Mouse (Mus musculus): Measurements from ENCODE around the gene Isg20l2. TPM values are rescaled to one million over a fixed set of nuclear protein-coding genes. Genes with fewer than 3 reads are reported as not detected.

The Isg20l2 gene
- polyA plus RNA-seq, 1 experiment from 2014 or later: 24.9 TPM

DNA sequence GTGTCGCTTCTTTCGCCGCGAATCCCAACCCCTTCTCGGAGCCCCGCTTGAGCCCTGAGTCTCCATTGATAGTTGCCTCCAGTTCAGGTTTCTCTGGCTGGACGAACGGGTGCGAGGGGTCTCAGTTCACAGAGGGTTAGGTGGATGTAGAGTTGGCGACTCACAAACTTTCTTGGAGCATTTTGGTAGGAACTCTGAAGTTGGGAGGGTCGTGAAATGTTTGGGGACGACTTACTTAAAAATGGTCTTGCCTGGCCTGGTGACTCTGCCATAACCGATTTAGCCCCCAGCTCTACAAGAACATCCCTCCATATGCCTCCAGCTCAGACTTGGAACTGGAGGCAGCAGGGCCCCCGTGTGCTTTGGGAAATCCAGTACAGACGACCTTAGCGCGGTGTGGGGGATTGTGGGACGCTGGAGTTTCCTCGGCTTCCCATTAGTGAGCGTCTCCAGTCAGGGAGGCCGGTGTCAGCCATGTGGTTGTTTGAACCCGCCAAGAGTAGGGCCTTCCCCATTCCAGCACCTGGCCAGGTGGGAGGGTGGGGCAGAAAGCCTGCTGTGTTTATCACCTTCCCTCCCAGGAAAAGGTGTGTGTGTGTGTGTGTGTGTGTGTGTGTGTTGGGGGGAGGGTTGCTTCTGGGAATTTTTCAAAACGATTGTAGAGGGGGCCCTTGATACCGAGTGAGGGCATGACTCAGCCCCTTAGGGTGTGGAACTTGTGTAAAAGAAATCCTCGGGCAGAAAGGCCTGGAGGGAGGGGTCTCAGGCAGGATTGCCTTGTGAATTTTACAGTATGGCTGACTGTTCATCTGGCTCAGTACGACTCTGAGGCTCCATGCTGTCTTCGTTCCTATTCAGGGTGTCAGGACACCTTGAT lies 22.9 kb upstream of the Isg20l2 start:
- peaks cover 28% of the 10 kb centered on the region for H3K4me1 ChIP-seq (ENCODE audit: control insufficient read depth, insufficient read depth, low read length)
- H3K4me3 ChIP-seq (ENCODE audit: low read depth, low read length): peak overlapping the region; percentile 97
- 1% methylated on average over 27 of the region's 27 CpGs for WGBS
- peak; percentile 0; the same call in 1 of the 2 replicates for ATAC-seq
- H3K4me2 ChIP-seq (ENCODE audit: low read length): peak overlapping the region; percentile 80
- H3K9ac ChIP-seq (ENCODE audit: low read depth, low read length): peak overlapping the region; percentile 84
- no peaks in the 10 kb centered on the region for H3K9me3 ChIP-seq (replicated peaks; ENCODE audit: control insufficient read depth, low read length, poor library complexity, severe bottlenecking)
- H3K36me3 ChIP-seq (ENCODE audit: control insufficient read depth, insufficient read depth, low read length): no peaks in the 10 kb centered on the region
- no peaks in the 10 kb centered on the region for H3K27me3 ChIP-seq (ENCODE audit: control insufficient read depth, insufficient read depth, low read depth, low read length)
- H3K27ac ChIP-seq (ENCODE audit: low read length): peak overlapping the region; percentile 92

DNA sequence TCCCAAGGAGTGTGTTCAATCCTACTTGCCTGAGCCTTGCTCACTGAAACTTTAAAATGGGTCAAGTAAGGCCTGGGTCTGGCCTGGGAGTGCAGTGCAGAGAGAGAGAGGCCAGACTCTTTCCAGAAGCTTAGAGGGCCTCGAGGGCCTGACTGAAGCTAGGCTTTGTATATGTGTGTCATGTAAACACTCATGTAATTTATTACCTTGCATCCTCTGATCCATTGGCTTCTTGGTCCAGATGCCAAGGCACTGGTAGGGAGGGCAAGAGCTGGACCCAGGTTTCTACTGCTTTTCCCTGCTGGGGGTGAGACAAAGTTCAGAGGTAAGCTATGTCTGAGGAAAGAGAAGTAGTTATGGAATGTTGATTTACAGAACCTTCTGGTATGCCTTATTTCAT lies 22.2 kb upstream of the Isg20l2 start:
- ATAC-seq: no peak
- Histone ChIP-seq H3K27me3 (ENCODE audit: control insufficient read depth, insufficient read depth, low read depth, low read length) (no peaks in the 10 kb centered on the region), H3K4me1 (ENCODE audit: control insufficient read depth, insufficient read depth, low read length) (peaks cover 28% of the 10 kb centered on the region), H3K9me3 (replicated peaks; ENCODE audit: control insufficient read depth, low read length, poor library complexity, severe bottlenecking) (no peaks in the 10 kb centered on the region), H3K27ac (ENCODE audit: low read length) (no peak overlapping the region), H3K4me2 (ENCODE audit: low read length) (peak overlapping the region; percentile 80), H3K4me3 (ENCODE audit: low read depth, low read length) (peak overlapping the region; percentile 97), H3K36me3 (ENCODE audit: control insufficient read depth, insufficient read depth, low read length) (no peaks in the 10 kb centered on the region), H3K9ac (ENCODE audit: low read depth, low read length) (peak overlapping the region; percentile 84)
- 12% methylated on average over 1 of the region's 1 CpGs for WGBS

DNA sequence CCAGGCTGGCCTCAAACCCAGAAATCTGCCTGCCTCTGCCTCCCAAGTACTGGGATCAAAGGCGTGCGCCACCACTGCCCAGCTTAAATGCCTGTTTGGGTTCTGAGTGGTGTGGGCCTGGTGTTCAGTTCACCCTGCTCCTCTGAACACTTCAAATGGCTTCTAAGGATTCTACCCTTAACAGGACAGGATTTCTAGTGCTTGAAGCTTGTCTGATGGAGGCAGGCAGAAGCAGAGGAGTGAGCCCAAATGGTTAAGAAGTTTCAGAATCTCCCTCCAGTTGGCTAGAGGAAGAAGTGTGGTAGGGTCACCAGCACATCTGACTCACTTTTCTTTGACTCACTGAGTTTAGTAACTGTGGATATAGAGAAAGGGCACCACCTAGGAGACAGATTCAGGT lies 20.7 kb upstream of the Isg20l2 start:
- H3K36me3 ChIP-seq (ENCODE audit: control insufficient read depth, insufficient read depth, low read length): no peaks in the 10 kb centered on the region; the same call in 1 of the 2 replicates
- no peak for ATAC-seq
- H3K4me3 ChIP-seq (ENCODE audit: low read depth, low read length): no peak overlapping the region
- H3K27ac ChIP-seq (ENCODE audit: low read length): no peak overlapping the region
- no peak overlapping the region for H3K9ac ChIP-seq (ENCODE audit: low read depth, low read length)
- WGBS: 92% methylated on average over 2 of the region's 2 CpGs
- H3K4me1 ChIP-seq (ENCODE audit: control insufficient read depth, insufficient read depth, low read length): peaks cover 28% of the 10 kb centered on the region
- H3K27me3 ChIP-seq (ENCODE audit: control insufficient read depth, insufficient read depth, low read depth, low read length): no peaks in the 10 kb centered on the region
- no peak overlapping the region for H3K4me2 ChIP-seq (ENCODE audit: low read length)
- no peaks in the 10 kb centered on the region for H3K9me3 ChIP-seq (replicated peaks; ENCODE audit: control insufficient read depth, low read length, poor library complexity, severe bottlenecking)

DNA sequence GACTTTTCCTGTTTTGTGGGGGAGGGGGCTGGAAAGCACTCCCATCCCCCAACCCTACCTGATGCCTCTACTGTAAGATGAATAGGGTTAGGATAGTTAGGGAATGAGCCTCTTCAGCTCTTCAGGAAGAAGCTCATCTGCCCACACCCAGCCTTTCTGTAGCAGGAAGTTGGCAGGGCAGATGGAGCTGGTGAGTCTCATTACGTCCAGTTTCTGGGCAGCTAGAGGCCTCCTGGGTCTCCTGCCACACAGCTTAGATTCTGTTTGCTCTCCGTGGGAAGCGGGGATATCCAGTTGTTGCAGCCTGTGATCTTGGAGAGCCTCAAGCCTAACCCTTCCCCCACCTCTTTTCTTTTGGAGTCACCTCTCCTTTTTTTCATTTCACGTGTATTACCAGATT lies 20.2 kb upstream of the Isg20l2 start:
- Histone ChIP-seq H3K9me3 (replicated peaks; ENCODE audit: control insufficient read depth, low read length, poor library complexity, severe bottlenecking) (no peaks in the 10 kb centered on the region), H3K36me3 (ENCODE audit: control insufficient read depth, insufficient read depth, low read length) (no peaks in the 10 kb centered on the region; the same call in 1 of the 2 replicates), H3K27ac (ENCODE audit: low read length) (no peak overlapping the region), H3K4me2 (ENCODE audit: low read length) (peak overlapping the region; percentile 67), H3K9ac (ENCODE audit: low read depth, low read length) (peak overlapping the region; percentile 60), H3K4me3 (ENCODE audit: low read depth, low read length) (no peak overlapping the region), H3K4me1 (ENCODE audit: control insufficient read depth, insufficient read depth, low read length) (peaks cover 28% of the 10 kb centered on the region), H3K27me3 (ENCODE audit: control insufficient read depth, insufficient read depth, low read depth, low read length) (no peaks in the 10 kb centered on the region)
- WGBS: 10% methylated on average over 4 of the region's 4 CpGs
- ATAC-seq: no peak

DNA sequence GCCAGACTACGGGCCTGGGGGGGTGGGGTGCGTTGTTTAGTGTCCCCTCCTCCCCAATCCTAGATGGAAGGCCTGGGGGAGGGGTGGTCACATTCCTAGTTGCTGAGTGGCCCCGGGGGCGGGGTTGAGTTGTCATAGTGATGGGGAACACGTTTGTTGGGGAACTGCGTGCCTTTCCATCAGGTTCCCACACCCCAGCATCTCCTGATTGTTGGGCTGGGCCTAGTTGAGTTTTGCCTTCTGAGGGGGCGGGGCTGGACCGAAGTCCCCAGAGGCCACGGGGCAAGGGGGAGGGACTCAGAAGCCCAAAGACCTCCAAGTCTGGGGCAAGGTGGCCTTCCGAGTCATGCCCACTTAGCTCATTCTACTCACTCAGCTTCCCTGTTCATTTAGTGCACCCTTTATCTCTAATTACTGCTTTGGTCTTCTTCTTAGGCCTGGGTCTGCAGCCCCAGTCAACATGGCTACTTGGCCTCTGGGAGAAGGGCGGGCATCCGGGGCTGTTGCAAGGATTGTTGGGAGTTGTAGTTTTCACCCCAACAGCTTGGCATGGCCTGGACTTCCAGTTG lies 19.5 kb upstream of the Isg20l2 start:
- H3K9me3 ChIP-seq (replicated peaks; ENCODE audit: control insufficient read depth, low read length, poor library complexity, severe bottlenecking): no peaks in the 10 kb centered on the region
- WGBS: 3% methylated on average over 12 of the region's 12 CpGs
- H3K27me3 ChIP-seq (ENCODE audit: control insufficient read depth, insufficient read depth, low read depth, low read length): no peaks in the 10 kb centered on the region
- H3K4me1 ChIP-seq (ENCODE audit: control insufficient read depth, insufficient read depth, low read length): peaks cover 28% of the 10 kb centered on the region
- peak overlapping the region; percentile 75 for H3K27ac ChIP-seq (ENCODE audit: low read length)
- H3K4me3 ChIP-seq (ENCODE audit: low read depth, low read length): peak overlapping the region; percentile 42
- peak overlapping the region; percentile 60 for H3K9ac ChIP-seq (ENCODE audit: low read depth, low read length)
- ATAC-seq: no peak
- peak overlapping the region; percentile 67 for H3K4me2 ChIP-seq (ENCODE audit: low read length)
- H3K36me3 ChIP-seq (ENCODE audit: control insufficient read depth, insufficient read depth, low read length): no peaks in the 10 kb centered on the region; the same call in none of the 2 replicates

DNA sequence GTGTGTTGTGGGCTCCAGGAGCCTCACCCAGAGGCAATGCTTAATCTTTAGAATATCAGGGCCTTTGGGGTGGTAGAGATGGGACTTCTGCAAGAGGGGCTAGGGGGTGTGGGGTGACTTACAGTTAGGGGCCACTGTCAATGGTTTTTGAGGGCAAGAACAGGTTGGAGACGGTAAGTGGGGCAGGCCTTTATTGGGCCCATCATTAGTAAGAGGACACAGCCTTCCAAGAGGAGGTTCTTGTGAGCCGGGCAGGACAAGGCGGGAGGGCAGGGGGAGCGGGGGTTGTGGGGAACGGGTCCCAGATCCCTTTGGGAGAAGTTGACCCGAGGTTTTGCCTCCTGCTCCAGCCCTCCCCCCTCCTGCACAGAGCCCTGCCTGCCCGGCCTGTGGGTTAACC lies 16.6 kb upstream of the Isg20l2 start:
- Histone ChIP-seq H3K4me2 (ENCODE audit: low read length) (no peak overlapping the region), H3K36me3 (ENCODE audit: control insufficient read depth, insufficient read depth, low read length) (no peaks in the 10 kb centered on the region; the same call in none of the 2 replicates), H3K9ac (ENCODE audit: low read depth, low read length) (no peak overlapping the region), H3K9me3 (replicated peaks; ENCODE audit: control insufficient read depth, low read length, poor library complexity, severe bottlenecking) (no peaks in the 10 kb centered on the region), H3K27ac (ENCODE audit: low read length) (no peak overlapping the region), H3K4me1 (ENCODE audit: control insufficient read depth, insufficient read depth, low read length) (peaks cover 16% of the 10 kb centered on the region), H3K4me3 (ENCODE audit: low read depth, low read length) (no peak overlapping the region), H3K27me3 (ENCODE audit: control insufficient read depth, insufficient read depth, low read depth, low read length) (no peaks in the 10 kb centered on the region)
- no peak for ATAC-seq
- 81% methylated on average over 7 of the region's 7 CpGs for WGBS

DNA sequence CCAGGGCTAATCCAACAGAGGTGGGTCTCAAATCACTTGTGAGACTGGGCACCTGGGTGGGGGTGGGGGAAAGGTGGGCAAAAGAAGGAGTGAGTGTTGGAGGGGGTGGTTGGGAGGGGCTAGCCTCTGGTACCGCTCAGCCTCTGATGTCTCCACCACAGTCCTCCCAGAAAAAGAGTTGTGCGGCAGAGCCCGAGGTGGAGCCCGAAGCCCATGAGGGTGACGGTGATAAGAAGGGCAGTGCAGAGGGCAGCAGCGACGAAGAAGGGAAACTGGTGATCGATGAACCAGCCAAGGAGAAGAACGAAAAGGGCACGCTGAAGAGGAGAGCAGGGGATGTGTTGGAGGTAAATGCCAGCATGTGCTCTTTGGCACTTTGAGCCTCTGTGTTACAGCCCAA lies 16.2 kb upstream of the Isg20l2 start:
- H3K36me3 ChIP-seq (ENCODE audit: control insufficient read depth, insufficient read depth, low read length): no peaks in the 10 kb centered on the region; the same call in none of the 2 replicates
- no peak overlapping the region for H3K9ac ChIP-seq (ENCODE audit: low read depth, low read length)
- no peak for ATAC-seq
- H3K4me3 ChIP-seq (ENCODE audit: low read depth, low read length): no peak overlapping the region
- WGBS: 97% methylated on average over 10 of the region's 10 CpGs
- H3K9me3 ChIP-seq (replicated peaks; ENCODE audit: control insufficient read depth, low read length, poor library complexity, severe bottlenecking): no peaks in the 10 kb centered on the region
- H3K4me2 ChIP-seq (ENCODE audit: low read length): no peak overlapping the region
- peaks cover 17% of the 10 kb centered on the region for H3K4me1 ChIP-seq (ENCODE audit: control insufficient read depth, insufficient read depth, low read length)
- no peak overlapping the region for H3K27ac ChIP-seq (ENCODE audit: low read length)
- H3K27me3 ChIP-seq (ENCODE audit: control insufficient read depth, insufficient read depth, low read depth, low read length): no peaks in the 10 kb centered on the region

DNA sequence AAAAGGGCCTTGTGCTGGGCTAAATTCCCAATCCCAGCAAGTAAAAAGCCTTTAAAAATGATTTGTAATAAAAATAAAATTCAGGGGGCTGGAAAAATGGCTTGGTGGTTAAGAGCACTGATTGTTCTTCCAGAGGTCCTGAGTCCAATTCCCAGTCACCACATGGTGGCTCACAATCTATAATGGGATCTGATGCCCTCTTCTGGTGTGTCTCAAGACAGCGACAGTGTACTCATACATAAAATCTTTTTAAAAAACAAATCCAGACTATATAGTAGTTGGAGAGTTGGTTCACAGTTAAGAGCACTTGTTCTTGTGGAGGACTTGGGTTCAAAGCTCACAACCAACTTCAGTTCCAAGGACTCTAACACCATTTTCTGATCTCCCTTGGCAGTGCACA lies 13.1 kb upstream of the Isg20l2 start:
- Histone ChIP-seq H3K9me3 (replicated peaks; ENCODE audit: control insufficient read depth, low read length, poor library complexity, severe bottlenecking) (no peaks in the 10 kb centered on the region), H3K27ac (ENCODE audit: low read length) (no peak overlapping the region), H3K9ac (ENCODE audit: low read depth, low read length) (no peak overlapping the region), H3K27me3 (ENCODE audit: control insufficient read depth, insufficient read depth, low read depth, low read length) (no peaks in the 10 kb centered on the region), H3K36me3 (ENCODE audit: control insufficient read depth, insufficient read depth, low read length) (peaks cover under 1% of the 10 kb centered on the region), H3K4me2 (ENCODE audit: low read length) (no peak overlapping the region), H3K4me1 (ENCODE audit: control insufficient read depth, insufficient read depth, low read length) (peaks cover 15% of the 10 kb centered on the region), H3K4me3 (ENCODE audit: low read depth, low read length) (no peak overlapping the region)
- ATAC-seq: no peak
- 88% methylated on average over 1 of the region's 1 CpGs for WGBS

DNA sequence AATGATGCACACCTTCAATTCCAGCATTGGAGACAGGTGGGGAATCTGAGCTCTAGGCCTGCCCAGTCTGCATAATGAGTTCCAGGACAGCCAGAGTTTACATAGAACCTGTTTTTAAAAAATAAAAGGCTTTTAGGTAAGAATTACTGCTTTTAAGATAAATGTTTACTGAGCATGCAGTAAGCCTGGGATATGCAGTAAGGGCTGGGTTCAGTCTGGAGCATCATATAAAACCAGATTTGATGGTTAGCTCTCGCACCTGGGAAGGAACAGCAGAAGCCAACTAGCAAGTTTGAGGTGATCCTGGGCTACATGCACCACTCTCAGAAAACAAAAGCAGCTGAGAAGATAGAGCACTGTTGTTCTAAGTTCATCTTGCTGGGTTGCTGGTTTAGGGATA lies 11.6 kb upstream of the Isg20l2 start:
- no peak for ATAC-seq
- peaks cover 12% of the 10 kb centered on the region for H3K36me3 ChIP-seq (ENCODE audit: control insufficient read depth, insufficient read depth, low read length)
- H3K4me2 ChIP-seq (ENCODE audit: low read length): no peak overlapping the region; the same call in 1 of the 2 replicates
- H3K27me3 ChIP-seq (ENCODE audit: control insufficient read depth, insufficient read depth, low read depth, low read length): no peaks in the 10 kb centered on the region
- no peaks in the 10 kb centered on the region for H3K9me3 ChIP-seq (replicated peaks; ENCODE audit: control insufficient read depth, low read length, poor library complexity, severe bottlenecking)
- WGBS: 97% methylated on average over 1 of the region's 1 CpGs
- no peak overlapping the region for H3K9ac ChIP-seq (ENCODE audit: low read depth, low read length)
- H3K4me1 ChIP-seq (ENCODE audit: control insufficient read depth, insufficient read depth, low read length): peaks cover 15% of the 10 kb centered on the region
- no peak overlapping the region for H3K27ac ChIP-seq (ENCODE audit: low read length)
- no peak overlapping the region for H3K4me3 ChIP-seq (ENCODE audit: low read depth, low read length)
